Mouse (Mus musculus): ENCODE results near the gene Tns3. TPM values are rescaled to one million over a fixed set of nuclear protein-coding genes. Genes with fewer than 3 reads are reported as not detected.

Tns3 gene
- total and polyA plus RNA-seq, 3 experiments, result not detected

DNA sequence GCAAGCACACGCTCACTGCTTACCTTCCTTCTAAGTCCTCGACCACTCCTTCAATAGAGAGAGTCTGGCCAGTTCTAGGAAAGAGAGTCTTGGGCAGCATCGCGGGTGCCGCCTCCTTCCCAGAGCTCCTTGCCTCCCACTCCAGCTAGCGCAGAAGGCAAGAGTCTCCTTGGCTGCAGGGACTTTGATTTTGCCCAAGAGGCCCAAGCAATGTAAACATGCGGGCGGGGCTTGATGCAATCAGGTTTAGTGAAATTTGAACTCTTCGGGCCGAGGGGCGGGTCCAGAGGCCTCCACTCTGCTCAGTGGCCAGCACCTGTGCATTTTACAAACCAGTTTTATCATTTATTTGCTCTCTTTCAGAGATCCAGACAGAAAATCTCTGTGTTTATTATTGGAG lies 160.6 kb downstream of the Tns3 start:
- DNase-seq (ENCODE audit: low read depth, low spot score), result no peak
- no peak overlapping the region for H3K9ac ChIP-seq (ENCODE audit: control insufficient read depth, low read depth, low read length, poor library complexity, severe bottlenecking)
- no peaks in the 10 kb centered on the region for H3K36me3 ChIP-seq (ENCODE audit: control insufficient read depth in 1 of 2, insufficient read depth in 2 of 2, low read length in 2 of 2)
- no peaks in the 10 kb centered on the region for H3K79me2 ChIP-seq (ENCODE audit: control insufficient read depth, insufficient read depth, low read length, poor library complexity)
- no peaks in the 10 kb centered on the region for H3K4me1 ChIP-seq (ENCODE audit: control insufficient read depth in 1 of 2, insufficient read depth in 2 of 2, low read length in 2 of 2)
- TF ChIP-seq CTCF (IDR thresholded peaks at IDR 0.05 in 2 of 3, conservative IDR thresholded peaks at IDR 0.05 in 1 of 3; ENCODE audit: control insufficient read depth in 1 of 3, insufficient read depth in 1 of 3, low read depth in 2 of 3, low read length in 3 of 3, poor library complexity in 1 of 3, severe bottlenecking in 1 of 3) (no peak), ETS1 (IDR thresholded peaks at IDR 0.05; ENCODE audit: low read depth, low read length) (no peak), ZMIZ1 (IDR thresholded peaks at IDR 0.05; ENCODE audit: low read depth, low read length) (no peak), SMC3 (IDR thresholded peaks at IDR 0.05; ENCODE audit: low read depth, low read length) (no peak), MAFK (IDR thresholded peaks at IDR 0.05; ENCODE audit: borderline replicate concordance, low read depth, low read length) (no peak), TCF12 (IDR thresholded peaks at IDR 0.05; ENCODE audit: low read depth, low read length) (no peak), NRF1 (IDR thresholded peaks at IDR 0.05; ENCODE audit: insufficient read depth, low read depth, low read length, poor library complexity, severe bottlenecking) (no peak), MAZ (IDR thresholded peaks at IDR 0.05; ENCODE audit: low read depth, low read length) (no peak), MAX (IDR thresholded peaks at IDR 0.05; ENCODE audit: low read length) (no peak), E2F4 (IDR thresholded peaks at IDR 0.05; ENCODE audit: borderline replicate concordance, low read depth, low read length) (no peak), USF1 (IDR thresholded peaks at IDR 0.05; ENCODE audit: low read depth, low read length) (no peak), TAL1 (IDR thresholded peaks at IDR 0.05; ENCODE audit: low read length) (no peak)
- H3K4me3 ChIP-seq (ENCODE audit: control insufficient read depth in 1 of 2, insufficient read depth in 1 of 2, low read depth in 2 of 2, low read length in 2 of 2), result no peak overlapping the region
- no peaks in the 10 kb centered on the region for H3K9me3 ChIP-seq (replicated peaks; ENCODE audit: insufficient read depth, low read length)
- no peaks in the 10 kb centered on the region for H3K27me3 ChIP-seq (ENCODE audit: control insufficient read depth in 1 of 2, insufficient read depth in 2 of 2, low read length in 2 of 2)
- H3K27ac ChIP-seq (ENCODE audit: control insufficient read depth, low read depth, low read length), result no peak overlapping the region

DNA sequence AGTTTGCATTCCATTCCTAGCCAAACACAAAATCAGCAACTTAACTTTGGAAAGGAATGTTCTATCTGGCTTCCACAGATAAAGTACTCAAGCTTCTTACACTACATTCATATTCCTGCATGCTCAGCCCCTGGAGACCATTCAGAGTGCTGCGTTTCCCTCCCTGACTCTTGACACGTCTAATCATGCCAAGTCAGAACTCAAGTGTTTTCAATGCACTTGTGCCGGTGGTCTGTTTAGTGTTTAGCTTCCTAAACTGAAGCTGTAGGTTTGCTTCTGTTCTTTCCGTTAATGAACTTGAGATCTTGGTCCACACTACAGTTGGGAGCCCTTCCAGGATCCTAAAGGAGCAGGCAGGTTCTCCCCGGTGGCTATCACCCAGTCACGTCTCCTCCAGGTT lies 163.5 kb downstream of the Tns3 start:
- no peaks in the 10 kb centered on the region for H3K36me3 ChIP-seq (ENCODE audit: control insufficient read depth in 1 of 2, insufficient read depth in 2 of 2, low read length in 2 of 2)

DNA sequence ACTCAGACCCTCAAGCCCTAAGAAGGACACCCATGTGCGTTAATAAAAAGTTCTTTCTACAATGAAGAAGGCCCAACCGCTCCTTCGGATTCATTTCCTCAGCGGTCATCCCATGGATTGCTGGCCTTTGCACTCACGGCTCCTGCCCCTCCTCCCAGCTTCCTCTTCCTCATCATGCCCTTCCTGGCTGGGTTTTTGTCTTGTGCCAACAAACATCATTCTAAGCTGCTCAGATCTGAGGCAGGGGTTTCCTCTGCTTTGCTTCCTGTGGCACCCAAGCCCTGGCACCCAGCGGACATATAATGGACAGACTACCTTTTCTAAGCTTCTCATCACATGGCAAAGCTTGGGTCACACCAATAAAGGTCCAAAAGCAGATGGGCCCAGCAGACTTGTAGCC lies 167.2 kb downstream of the Tns3 start:
- Histone ChIP-seq H3K9me3 (replicated peaks; ENCODE audit: insufficient read depth, low read length) (no peaks in the 10 kb centered on the region), H3K36me3 (ENCODE audit: control insufficient read depth in 1 of 2, insufficient read depth in 2 of 2, low read length in 2 of 2) (no peaks in the 10 kb centered on the region), H3K9ac (ENCODE audit: control insufficient read depth, low read depth, low read length, poor library complexity, severe bottlenecking) (no peak overlapping the region), H3K27ac (ENCODE audit: control insufficient read depth, low read depth, low read length) (no peak overlapping the region), H3K4me1 (ENCODE audit: control insufficient read depth in 1 of 2, insufficient read depth in 2 of 2, low read length in 2 of 2) (no peaks in the 10 kb centered on the region), H3K4me3 (ENCODE audit: control insufficient read depth in 1 of 2, insufficient read depth in 1 of 2, low read depth in 2 of 2, low read length in 2 of 2) (no peak overlapping the region), H3K79me2 (ENCODE audit: control insufficient read depth, insufficient read depth, low read length, poor library complexity) (no peaks in the 10 kb centered on the region), H3K27me3 (ENCODE audit: control insufficient read depth in 1 of 2, insufficient read depth in 2 of 2, low read length in 2 of 2) (no peaks in the 10 kb centered on the region)
- DNase-seq (ENCODE audit: low read depth, low spot score), result no peak
- no peak for TF ChIP-seq CTCF (IDR thresholded peaks at IDR 0.05 in 2 of 3, conservative IDR thresholded peaks at IDR 0.05 in 1 of 3; ENCODE audit: control insufficient read depth in 1 of 3, insufficient read depth in 1 of 3, low read depth in 2 of 3, low read length in 3 of 3, poor library complexity in 1 of 3, severe bottlenecking in 1 of 3)
- TF ChIP-seq HCFC1 (IDR thresholded peaks at IDR 0.05; ENCODE audit: low read depth, low read length), result no peak
- no peak for TF ChIP-seq MAZ (IDR thresholded peaks at IDR 0.05; ENCODE audit: low read depth, low read length)
- TF ChIP-seq SMC3 (IDR thresholded peaks at IDR 0.05; ENCODE audit: low read depth, low read length), result no peak
- no peak for TF ChIP-seq BHLHE40 (IDR thresholded peaks at IDR 0.05; ENCODE audit: borderline replicate concordance, low read depth, low read length)
- no peak for TF ChIP-seq USF1 (IDR thresholded peaks at IDR 0.05; ENCODE audit: low read depth, low read length)
- TF ChIP-seq MYB (IDR thresholded peaks at IDR 0.05; ENCODE audit: low read depth, low read length), result no peak
- TF ChIP-seq POLR2AphosphoS5 (IDR thresholded peaks at IDR 0.05; ENCODE audit: borderline replicate concordance, low read depth, low read length), result no peak
- TF ChIP-seq ELF1 (IDR thresholded peaks at IDR 0.05; ENCODE audit: low read depth, low read length), result no peak
- TF ChIP-seq MYC (IDR thresholded peaks at IDR 0.05; ENCODE audit: low read depth, low read length), result no peak
- no peak for TF ChIP-seq TAL1 (IDR thresholded peaks at IDR 0.05; ENCODE audit: low read length)
- TF ChIP-seq EP300 (IDR thresholded peaks at IDR 0.05; ENCODE audit: low read depth in 1 of 2, low read length in 2 of 2), result no peak
- no peak for TF ChIP-seq ZMIZ1 (IDR thresholded peaks at IDR 0.05; ENCODE audit: low read depth, low read length)
- TF ChIP-seq CHD1 (IDR thresholded peaks at IDR 0.05; ENCODE audit: low read depth, low read length), result no peak
- no peak for TF ChIP-seq GATA1 (IDR thresholded peaks at IDR 0.05; ENCODE audit: low read depth, low read length)
- TF ChIP-seq TCF12 (IDR thresholded peaks at IDR 0.05; ENCODE audit: low read depth, low read length), result no peak
- no peak for TF ChIP-seq MEF2A (IDR thresholded peaks at IDR 0.05; ENCODE audit: extremely low read depth, insufficient replicate concordance, low read depth, low read length, poor library complexity, severe bottlenecking)
- TF ChIP-seq NRF1 (IDR thresholded peaks at IDR 0.05; ENCODE audit: insufficient read depth, low read depth, low read length, poor library complexity, severe bottlenecking), result no peak
- TF ChIP-seq GABPA (IDR thresholded peaks at IDR 0.05; ENCODE audit: low read depth, low read length), result no peak

More for the DNA sequence above, 163.5 kb downstream of the Tns3 start:
- H3K4me3 ChIP-seq (ENCODE audit: control insufficient read depth in 1 of 2, insufficient read depth in 1 of 2, low read depth in 2 of 2, low read length in 2 of 2), result no peak overlapping the region
- H3K9ac ChIP-seq (ENCODE audit: control insufficient read depth, low read depth, low read length, poor library complexity, severe bottlenecking), result no peak overlapping the region
- H3K9me3 ChIP-seq (replicated peaks; ENCODE audit: insufficient read depth, low read length), result no peaks in the 10 kb centered on the region
- H3K27ac ChIP-seq (ENCODE audit: control insufficient read depth, low read depth, low read length), result no peak overlapping the region
- TF ChIP-seq MYB (IDR thresholded peaks at IDR 0.05; ENCODE audit: low read depth, low read length) (no peak), MAZ (IDR thresholded peaks at IDR 0.05; ENCODE audit: low read depth, low read length) (no peak), EP300 (IDR thresholded peaks at IDR 0.05; ENCODE audit: low read depth in 1 of 2, low read length in 2 of 2) (no peak), GABPA (IDR thresholded peaks at IDR 0.05; ENCODE audit: low read depth, low read length) (no peak)
- no peaks in the 10 kb centered on the region for H3K79me2 ChIP-seq (ENCODE audit: control insufficient read depth, insufficient read depth, low read length, poor library complexity)
- H3K27me3 ChIP-seq (ENCODE audit: control insufficient read depth in 1 of 2, insufficient read depth in 2 of 2, low read length in 2 of 2), result no peaks in the 10 kb centered on the region
- DNase-seq (ENCODE audit: low read depth, low spot score), result no peak
- no peaks in the 10 kb centered on the region for H3K4me1 ChIP-seq (ENCODE audit: control insufficient read depth in 1 of 2, insufficient read depth in 2 of 2, low read length in 2 of 2)

Measured in MEL (cell line).